Mouse (Mus musculus): ENCODE results near the gene Ppara.

Ppara gene

GRCm38 (mm10) chr15:85734571-85735033, at the start of gene Ppara:
Ppara (plus strand) TSS chr15:85734983.
- peak; percentile 41 for DNase-seq (ENCODE audit: low spot score)

- peak; percentile 74 for DNase-seq (ENCODE audit: low spot score)
Measured at GRCm38 (mm10) chr15:85686641-85687395, 48.0 kb upstream of the Ppara start.

GRCm38 (mm10) chr15:85687630-85688410, 47.0 kb upstream of the Ppara start:
- no peak for DNase-seq (ENCODE audit: low spot score)

- no peak for DNase-seq (ENCODE audit: low spot score)
Measured at GRCm38 (mm10) chr15:85688734-85689133, 46.0 kb upstream of the Ppara start.

GRCm38 (mm10) chr15:85689523-85689922, 45.3 kb upstream of the Ppara start:
- no peak for DNase-seq (ENCODE audit: low spot score)

GRCm38 (mm10) chr15:85690058-85690457, 44.7 kb upstream of the Ppara start:
- DNase-seq (ENCODE audit: low spot score) = no peak

- DNase-seq (ENCODE audit: low spot score) = no peak
Measured at GRCm38 (mm10) chr15:85690875-85691274, 43.9 kb upstream of the Ppara start.

- no peak for DNase-seq (ENCODE audit: low spot score)
Measured at GRCm38 (mm10) chr15:85693115-85693514, 41.7 kb upstream of the Ppara start.

GRCm38 (mm10) chr15:85693819-85694218, 41.0 kb upstream of the Ppara start:
- DNase-seq (ENCODE audit: low spot score) = no peak

GRCm38 (mm10) chr15:85694379-85694778, 40.4 kb upstream of the Ppara start:
- no peak for DNase-seq (ENCODE audit: low spot score)

- no peak for DNase-seq (ENCODE audit: low spot score)
Measured at GRCm38 (mm10) chr15:85695304-85695703, 39.5 kb upstream of the Ppara start.

- no peak for DNase-seq (ENCODE audit: low spot score)
Measured at GRCm38 (mm10) chr15:85698345-85699034, 36.3 kb upstream of the Ppara start.

GRCm38 (mm10) chr15:85699452-85699851, 35.3 kb upstream of the Ppara start:
- no peak for DNase-seq (ENCODE audit: low spot score)

GRCm38 (mm10) chr15:85699862-85700501, 34.8 kb upstream of the Ppara start:
- DNase-seq (ENCODE audit: low spot score) = no peak

- DNase-seq (ENCODE audit: low spot score) = no peak
Measured at GRCm38 (mm10) chr15:85700716-85701115, 34.1 kb upstream of the Ppara start.

GRCm38 (mm10) chr15:85701128-85701930, 33.5 kb upstream of the Ppara start:
- DNase-seq (ENCODE audit: low spot score) = no peak

- DNase-seq (ENCODE audit: low spot score) = peak; percentile 74
Measured at GRCm38 (mm10) chr15:85702411-85702951, 32.3 kb upstream of the Ppara start.

- peak; percentile 87 for DNase-seq (ENCODE audit: low spot score)
Measured at GRCm38 (mm10) chr15:85703194-85703641, 31.6 kb upstream of the Ppara start.

- DNase-seq (ENCODE audit: low spot score) = no peak
Measured at GRCm38 (mm10) chr15:85703858-85704257, 30.9 kb upstream of the Ppara start.

GRCm38 (mm10) chr15:85704341-85705012, 30.3 kb upstream of the Ppara start:
- no peak for DNase-seq (ENCODE audit: low spot score)
